Mouse (Mus musculus): Measurements from ENCODE around the gene Prdm10.
A peak's percentile ranks its signal among the peaks of the same experiment; 100 is the strongest.

Gene Prdm10

GRCm38 (mm10) chr9:31307232-31307631 is 26.9 kb downstream of the Prdm10 start:
- no peak for DNase-seq

GRCm38 (mm10) chr9:31309041-31309440 is 28.7 kb downstream of the Prdm10 start:
- no peak for DNase-seq

- no peak for DNase-seq
These were observed 30.3 kb downstream of the Prdm10 start for GRCm38 (mm10) chr9:31310662-31311061.

- no peak for DNase-seq
These were observed 33.5 kb downstream of the Prdm10 start for GRCm38 (mm10) chr9:31313876-31314275.

- DNase-seq, result no peak
These were observed 35.6 kb downstream of the Prdm10 start for GRCm38 (mm10) chr9:31315983-31316382.

GRCm38 (mm10) chr9:31318956-31319355 is 38.6 kb downstream of the Prdm10 start:
- DNase-seq, result no peak

- no peak for DNase-seq
These were observed 40.4 kb downstream of the Prdm10 start for GRCm38 (mm10) chr9:31320734-31321133.

- peak; percentile 8 for DNase-seq
These were observed 41.2 kb downstream of the Prdm10 start for GRCm38 (mm10) chr9:31321526-31321925.

GRCm38 (mm10) chr9:31322090-31322489 is 41.8 kb downstream of the Prdm10 start:
- DNase-seq, result no peak

GRCm38 (mm10) chr9:31330816-31331215 is 50.5 kb downstream of the Prdm10 start:
- DNase-seq, result no peak

- no peak for DNase-seq
These were observed 50.9 kb downstream of the Prdm10 start for GRCm38 (mm10) chr9:31331246-31331645.

- DNase-seq, result peak; percentile 47
These were observed 51.6 kb downstream of the Prdm10 start for GRCm38 (mm10) chr9:31331906-31332305.

- DNase-seq, result no peak
These were observed 52.5 kb downstream of the Prdm10 start for GRCm38 (mm10) chr9:31332826-31333225.

- no peak for DNase-seq
These were observed 54.7 kb downstream of the Prdm10 start for GRCm38 (mm10) chr9:31334991-31335390.

- DNase-seq, result no peak
These were observed 64.0 kb downstream of the Prdm10 start for GRCm38 (mm10) chr9:31344289-31344831.

- peak; percentile 54 for DNase-seq
These were observed 66.3 kb downstream of the Prdm10 start for GRCm38 (mm10) chr9:31346575-31347080.

- no peak for DNase-seq
These were observed 68.1 kb downstream of the Prdm10 start for GRCm38 (mm10) chr9:31348458-31348857.

GRCm38 (mm10) chr9:31348915-31349314 is 68.6 kb downstream of the Prdm10 start:
- DNase-seq, result peak; percentile 80

- DNase-seq, result no peak
These were observed 72.4 kb downstream of the Prdm10 start for GRCm38 (mm10) chr9:31352716-31353115.

GRCm38 (mm10) chr9:31353518-31353917 is 73.2 kb downstream of the Prdm10 start:
- DNase-seq, result no peak

GRCm38 (mm10) chr9:31354051-31354450 is 73.7 kb downstream of the Prdm10 start:
- no peak for DNase-seq

- DNase-seq, result peak; percentile 69
These were observed 83.6 kb downstream of the Prdm10 start for GRCm38 (mm10) chr9:31363698-31364609.

GRCm38 (mm10) chr9:31365086-31365485 is 84.7 kb downstream of the Prdm10 start:
- DNase-seq, result no peak

- DNase-seq, result no peak
These were observed 91.4 kb downstream of the Prdm10 start for GRCm38 (mm10) chr9:31371740-31372139.

Data from lung, postnatal 10 days (tissue).